Mouse (Mus musculus): Measurements from ENCODE around the gene Nae1.
A peak's percentile ranks its signal among the peaks of the same experiment; 100 is the strongest.
"Not testable (repeated sequence)": the region's sequence is repeated elsewhere in the genome, so short reads cannot be mapped to it uniquely, and the experiment has no call there.

The Nae1 gene

DNA sequence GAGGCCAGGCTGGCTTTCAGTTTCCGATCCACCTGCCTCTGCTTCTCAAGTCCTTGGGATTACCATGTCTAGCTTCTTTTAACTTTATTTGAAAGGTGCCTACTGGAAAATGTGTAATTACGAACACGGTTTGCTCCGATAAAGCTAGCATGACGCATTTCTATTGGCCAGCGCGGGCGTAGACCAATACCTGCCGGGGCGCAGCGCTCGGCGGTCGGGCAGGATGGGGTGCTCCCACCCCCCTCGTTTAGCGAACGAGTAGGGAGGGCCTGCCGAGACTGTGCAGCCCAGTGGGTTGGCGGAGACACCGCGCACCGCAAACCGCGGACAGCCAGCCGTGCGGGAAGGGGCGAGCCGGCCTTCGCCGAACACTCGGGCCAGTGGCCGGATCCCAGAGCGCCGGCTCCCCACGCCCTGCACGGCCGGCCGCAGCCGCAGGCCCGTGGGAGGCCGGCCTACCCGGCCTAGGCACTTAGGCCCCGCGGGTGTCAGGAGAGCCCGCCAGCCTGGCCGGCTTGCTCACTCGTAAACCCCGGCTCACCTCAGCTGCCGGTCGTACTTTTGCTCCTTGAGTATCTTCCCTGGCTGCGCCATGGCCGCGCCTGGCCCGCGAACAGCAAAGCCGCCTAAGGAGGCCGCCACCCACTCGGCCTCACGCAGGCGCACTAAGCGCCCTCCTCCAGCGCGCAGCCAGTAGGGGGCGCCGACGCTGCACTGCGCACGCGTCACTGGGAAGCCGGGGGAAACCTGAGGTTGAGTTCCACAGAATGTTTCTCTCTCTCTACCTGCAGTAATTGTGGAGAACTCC lies at the start of gene Nae1, which contains the start of gene Car7:
Nae1 (minus strand) TSS at position 667 of the 808 bp plus-strand sequence.
Car7 (plus strand) TSS at position 719 of the 808 bp plus-strand sequence.
- DNase-seq (ENCODE audit: low read depth), result peak; percentile 86

DNA sequence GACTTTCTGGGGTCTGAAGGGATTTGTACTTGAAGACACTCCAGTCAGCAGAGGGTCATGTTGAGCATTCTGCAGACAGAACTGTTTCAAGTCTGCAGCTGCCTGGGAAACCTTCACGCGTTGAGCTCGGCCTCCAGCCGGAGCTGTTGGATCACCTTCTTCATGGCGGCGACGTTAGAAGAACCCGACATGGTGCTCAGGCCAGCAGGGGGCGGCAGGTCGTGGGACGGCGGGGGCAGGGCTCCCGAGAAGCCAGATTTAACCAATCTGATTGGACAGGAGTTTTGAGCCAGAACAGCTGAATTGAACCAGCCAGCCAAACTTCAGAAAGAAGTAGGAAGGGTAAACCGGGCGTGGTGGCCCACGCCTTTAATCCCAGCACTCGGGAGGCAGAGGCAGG lies 43.2 kb upstream of the Nae1 start:
- DNase-seq (ENCODE audit: low read depth), result not testable (repeated sequence)

DNA sequence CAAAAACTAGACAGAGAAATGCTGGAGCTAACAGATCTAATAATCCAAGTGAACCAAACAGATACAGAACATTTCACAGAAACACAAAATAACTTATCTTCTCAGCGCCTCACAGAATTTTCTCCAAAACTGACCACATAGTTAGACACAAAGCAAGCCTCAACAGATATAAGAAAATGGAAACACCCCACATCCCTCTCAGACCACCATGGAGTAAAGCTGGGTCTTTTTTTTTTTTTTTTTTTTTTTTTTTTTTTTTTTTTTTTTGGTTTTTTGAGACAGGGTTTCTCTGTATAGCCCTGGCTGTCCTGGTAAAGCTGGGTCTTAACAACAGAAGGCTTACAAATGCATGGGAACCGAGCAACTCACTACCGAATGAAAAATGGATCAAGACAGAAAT lies 42.4 kb upstream of the Nae1 start:
- DNase-seq (ENCODE audit: low read depth), result no peak

DNA sequence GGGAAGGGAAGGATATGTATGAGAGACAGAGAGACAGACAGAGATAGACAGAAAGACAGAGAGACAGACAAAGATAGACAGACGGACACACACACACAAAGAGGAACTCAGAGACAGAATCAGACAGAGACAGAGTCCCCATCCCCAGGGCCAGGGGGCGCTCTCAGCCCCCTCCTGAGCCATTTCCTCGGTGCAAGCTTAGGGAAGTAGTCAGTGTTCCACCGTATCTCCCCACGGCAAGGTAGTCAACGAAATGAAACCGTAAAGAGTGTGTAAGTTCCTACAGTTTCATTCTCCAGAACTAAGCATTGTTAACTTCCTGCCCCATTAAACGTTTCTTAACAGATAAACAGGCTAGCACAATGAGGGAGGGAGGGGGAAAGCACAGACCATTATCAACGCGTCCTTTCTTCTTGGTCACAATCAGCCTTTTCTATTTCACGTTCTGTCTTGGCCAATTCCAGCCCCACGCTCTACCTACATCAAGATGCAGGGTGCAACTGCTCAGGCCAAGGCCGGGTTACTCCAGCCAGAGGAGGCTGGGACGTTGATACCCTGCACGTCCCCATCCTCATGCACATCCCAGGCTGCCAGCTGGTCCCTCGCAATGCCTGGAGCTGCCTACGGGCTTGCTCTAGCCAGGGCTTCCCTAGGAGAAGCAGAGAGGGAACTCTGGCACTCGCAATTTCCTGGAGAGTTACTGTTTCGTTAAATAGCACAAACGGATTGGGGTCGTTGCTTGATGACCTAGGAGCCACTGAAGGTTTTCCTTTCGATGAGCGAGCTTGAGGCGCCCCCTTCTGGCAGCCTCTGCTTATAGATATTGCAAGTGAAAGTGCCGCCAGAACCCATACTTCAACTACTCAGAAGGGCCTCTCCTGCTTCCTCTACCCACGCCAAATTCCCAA lies 36.3 kb upstream of the Nae1 start:
- peak; percentile 86 for DNase-seq (ENCODE audit: low read depth)

- no peak for DNase-seq (ENCODE audit: low read depth)
These were observed 35.1 kb upstream of the Nae1 start for GRCm38 (mm10) chr8:104569559-104569958.

GRCm38 (mm10) chr8:104565457-104565798 lies 31.0 kb upstream of the Nae1 start:
- no peak for DNase-seq (ENCODE audit: low read depth)

GRCm38 (mm10) chr8:104564633-104565456 lies 30.4 kb upstream of the Nae1 start:
- peak; percentile 88 for DNase-seq (ENCODE audit: low read depth)

DNA sequence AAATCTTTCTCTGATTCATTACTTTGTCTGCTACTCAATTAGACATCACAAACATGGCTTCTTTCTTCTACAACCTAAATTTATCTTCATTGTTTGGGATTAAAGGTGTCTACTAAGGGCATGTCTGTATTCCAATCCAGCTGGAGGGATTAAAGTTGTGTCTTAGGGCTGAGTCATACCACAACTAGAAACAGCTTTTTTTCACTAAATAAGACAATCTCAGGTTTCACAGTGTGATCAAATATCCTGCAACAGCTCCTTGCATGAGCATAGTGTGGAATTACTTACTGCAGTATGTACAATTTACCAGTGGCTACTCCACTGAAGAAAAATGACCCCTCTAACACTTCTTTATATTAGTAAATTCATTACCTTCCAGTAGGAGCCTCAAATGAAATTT lies 26.3 kb upstream of the Nae1 start:
- no peak for DNase-seq (ENCODE audit: low read depth)

DNA sequence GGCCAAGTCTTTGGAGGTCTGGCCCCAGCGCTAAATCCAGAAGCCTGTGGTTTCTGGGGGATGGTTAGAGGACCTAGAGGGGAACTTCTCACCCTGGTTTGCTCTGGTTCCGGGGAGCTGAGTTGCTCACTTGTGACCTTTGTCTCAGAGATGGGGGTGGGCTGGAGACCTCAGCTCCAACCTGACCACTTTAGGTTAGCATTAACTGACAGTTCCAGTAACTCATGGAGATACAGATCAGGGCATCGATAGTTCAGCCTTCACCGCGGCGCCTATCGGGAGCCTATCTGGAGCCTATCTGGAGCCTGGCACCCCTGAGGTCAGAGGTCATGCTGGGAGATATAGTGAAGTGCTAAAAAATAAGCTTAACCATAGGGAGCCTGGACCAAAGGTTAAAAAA lies 22.8 kb upstream of the Nae1 start:
- DNase-seq (ENCODE audit: low read depth), result no peak

DNA sequence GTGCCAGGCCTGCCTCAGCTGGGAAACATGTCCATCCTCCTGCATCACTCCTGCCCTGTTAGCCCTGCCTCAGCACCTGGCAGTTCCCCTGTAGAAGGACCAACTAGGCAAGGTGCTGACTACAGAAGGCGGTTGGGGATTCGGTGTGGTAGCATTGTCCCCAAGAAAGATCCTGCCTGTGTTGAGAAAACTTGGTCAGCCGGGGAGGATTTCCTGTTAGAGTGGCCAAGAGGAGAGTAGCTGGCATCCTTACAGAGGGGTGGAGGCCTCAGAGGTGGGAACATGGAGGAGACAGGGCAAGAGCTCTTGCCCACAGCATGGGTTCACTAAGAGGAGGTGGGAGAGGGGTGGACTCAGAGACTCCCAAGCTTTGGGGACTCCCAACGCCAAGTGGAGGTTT lies 20.8 kb upstream of the Nae1 start:
- no peak for DNase-seq (ENCODE audit: low read depth)

- no peak for DNase-seq (ENCODE audit: low read depth)
These were observed 9.1 kb upstream of the Nae1 start for GRCm38 (mm10) chr8:104543440-104544045.

- DNase-seq (ENCODE audit: low read depth), result no peak
These were observed 7.7 kb upstream of the Nae1 start for GRCm38 (mm10) chr8:104542160-104542559.

DNA sequence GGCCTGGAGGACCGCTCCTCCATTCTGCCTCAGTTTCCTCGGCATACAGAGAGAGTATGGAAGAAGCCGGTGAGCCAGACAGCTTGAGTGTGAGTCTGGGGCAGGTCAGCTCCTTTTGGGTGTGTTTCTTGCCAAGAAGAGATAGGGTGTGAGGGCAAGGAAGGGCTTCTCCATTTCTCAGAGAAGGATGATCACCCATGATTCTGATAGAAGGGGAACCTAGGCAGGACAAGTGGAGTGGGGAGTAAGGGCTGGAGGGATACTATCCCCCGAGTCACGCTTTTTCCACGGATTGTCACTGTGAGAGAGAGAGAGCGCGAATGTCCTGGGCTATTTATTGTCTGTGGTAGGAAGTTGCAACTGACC lies 7.1 kb upstream of the Nae1 start:
- no peak for DNase-seq (ENCODE audit: low read depth)

DNA sequence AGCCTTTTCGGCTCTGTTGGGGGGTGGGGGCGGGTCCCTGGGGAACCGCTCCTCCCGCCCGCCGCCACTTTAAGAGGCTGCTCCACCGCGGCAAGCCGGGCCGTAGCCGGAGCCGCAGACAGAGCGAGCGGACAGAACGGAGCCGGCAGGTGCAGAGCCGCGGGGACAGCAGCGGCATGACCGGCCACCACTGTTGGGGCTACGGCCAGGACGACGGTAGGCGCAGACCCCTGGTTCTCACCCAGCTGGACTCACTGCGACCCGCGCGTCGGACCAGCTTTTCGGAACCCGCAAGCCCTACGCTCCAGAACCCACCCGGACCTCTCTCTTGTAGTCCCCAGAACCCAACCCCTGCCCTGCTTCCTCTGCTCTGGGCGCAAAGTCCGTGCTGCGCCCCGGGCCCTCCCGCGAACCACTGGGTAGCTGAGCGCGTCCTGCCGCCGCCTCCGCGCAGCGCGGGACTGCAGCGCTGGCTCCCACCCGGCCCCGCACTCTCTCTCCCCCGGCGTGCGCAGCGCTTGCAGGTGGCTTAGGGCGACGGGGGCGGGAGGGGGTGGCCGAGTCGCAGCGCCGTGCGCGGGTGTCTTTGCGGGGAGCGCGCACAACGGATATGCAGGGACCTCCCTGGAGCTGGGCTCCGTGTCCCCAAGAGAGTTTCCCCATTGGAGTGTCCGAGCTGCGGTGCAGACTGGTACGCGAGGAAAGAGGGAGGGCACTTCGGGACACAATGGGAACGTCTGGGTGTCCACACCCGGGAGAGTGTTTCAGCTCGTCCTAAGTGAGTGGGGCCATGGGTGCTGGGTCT lies 6.5 kb upstream of the Nae1 start:
- DNase-seq (ENCODE audit: low read depth), result no peak

DNA sequence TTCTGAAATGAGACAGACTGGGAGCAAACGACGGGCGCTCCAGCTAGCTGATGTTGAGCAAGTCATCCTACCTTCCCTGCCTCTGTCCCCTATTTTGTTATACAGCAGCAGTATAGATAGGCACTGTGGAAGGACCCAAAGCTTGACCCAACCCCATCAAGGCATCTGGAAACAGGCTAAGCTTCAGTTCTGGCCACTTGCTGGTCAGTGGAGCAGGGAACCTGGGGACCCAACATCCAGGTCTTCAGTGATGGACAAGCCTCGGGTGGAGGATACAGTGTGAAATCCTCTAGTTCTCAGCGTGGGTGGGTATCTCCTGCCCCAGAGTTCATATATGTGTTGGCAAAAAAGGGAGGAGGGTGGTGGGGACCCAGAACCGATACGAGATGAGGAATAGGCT lies 5.8 kb upstream of the Nae1 start:
- DNase-seq (ENCODE audit: low read depth), result no peak

- no peak for DNase-seq (ENCODE audit: low read depth)
These were observed 5.1 kb upstream of the Nae1 start for GRCm38 (mm10) chr8:104539566-104539965.

GRCm38 (mm10) chr8:104538896-104539295 lies 4.5 kb upstream of the Nae1 start:
- DNase-seq (ENCODE audit: low read depth), result no peak

DNA sequence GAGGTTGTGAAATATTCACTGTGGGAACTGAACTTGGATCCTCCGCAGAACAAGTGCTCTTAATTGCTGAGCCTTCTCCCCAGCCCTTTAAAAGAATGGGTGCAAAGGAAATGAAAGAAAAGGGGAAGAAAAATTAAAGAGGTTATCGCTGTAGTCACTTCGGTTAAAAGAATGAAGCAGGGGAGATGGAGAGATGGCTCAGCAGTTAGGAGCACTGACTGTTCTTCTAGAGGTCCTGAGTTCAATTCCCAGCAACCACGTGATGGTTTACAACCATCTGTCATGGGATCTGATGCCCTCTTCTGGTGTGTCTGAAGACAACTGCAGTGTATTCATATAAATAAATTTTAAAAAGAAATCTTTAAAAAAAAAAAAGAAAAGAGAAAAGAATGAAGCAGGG lies 1.6 kb upstream of the Nae1 start:
- DNase-seq (ENCODE audit: low read depth), result no peak

DNA sequence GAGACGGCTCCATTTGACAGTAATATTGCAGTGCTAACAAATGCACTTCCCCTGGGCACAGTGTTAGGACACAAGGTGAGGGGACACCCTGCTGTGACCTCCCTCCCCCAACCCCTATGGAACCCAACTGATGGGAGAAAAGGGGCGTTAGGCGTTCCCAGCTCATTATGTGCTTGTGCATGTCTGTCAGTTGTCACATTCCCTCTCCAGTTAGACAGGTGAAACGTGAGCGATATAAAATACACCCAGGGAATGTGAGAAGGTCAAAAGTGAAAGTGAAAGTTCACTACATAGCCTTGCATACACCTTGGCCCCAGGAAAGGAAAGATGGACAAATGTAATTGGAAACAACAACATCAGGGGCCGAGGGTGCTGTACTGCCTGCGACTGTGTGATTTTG lies 941 bp upstream of the Nae1 start:
- no peak for DNase-seq (ENCODE audit: low read depth)

GRCm38 (mm10) chr8:104534779-104535141 lies 323 bp upstream of the Nae1 start:
- DNase-seq (ENCODE audit: low read depth), result no peak

DNA sequence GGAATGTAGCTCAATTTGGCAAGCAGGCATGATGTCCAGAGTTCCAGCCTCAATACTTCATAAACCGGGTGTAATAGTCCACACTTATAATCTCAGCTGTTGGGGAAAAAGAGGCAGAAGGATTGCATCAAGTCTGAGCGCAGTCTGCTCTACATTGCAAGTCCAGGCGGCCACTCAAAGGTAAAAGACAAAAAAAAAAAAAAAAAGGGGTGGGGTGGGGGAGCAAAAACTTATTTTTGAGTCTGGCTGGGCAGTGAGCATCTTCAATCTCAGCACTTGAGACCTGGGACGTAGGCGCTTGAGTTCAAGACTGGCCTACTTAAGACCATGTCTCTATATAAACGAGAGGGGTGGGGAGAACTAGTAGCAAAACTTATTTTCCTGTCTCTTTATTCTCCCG lies 886 bp downstream of the Nae1 start:
- no peak for DNase-seq (ENCODE audit: low read depth)

All from c-Kit-positive CD71-positive TER-119-negative erythroid progenitor cells, embryonic 14.5 days (primary cell).